Mouse (Mus musculus) liver, adult 2 months (tissue): ENCODE data around the gene Rprm.

ENCODE experiments used
- CTCF ChIP-seq: fragments of 200-500 bp; IDR thresholded peaks from 2 replicates; pipeline ENCODE4 v1.5.1; 2011; ENCODE audit warnings: low read depth, low read length, control low read depth
- POLR2A ChIP-seq: fragments of 200-500 bp; IDR thresholded peaks from 2 replicates; pipeline ENCODE4 v1.6.1; 2011; ENCODE audit warnings: low read length, control low read depth; ENCODE audit not compliant: insufficient read depth; ENCODE audit errors: extremely low read depth

DNA sequence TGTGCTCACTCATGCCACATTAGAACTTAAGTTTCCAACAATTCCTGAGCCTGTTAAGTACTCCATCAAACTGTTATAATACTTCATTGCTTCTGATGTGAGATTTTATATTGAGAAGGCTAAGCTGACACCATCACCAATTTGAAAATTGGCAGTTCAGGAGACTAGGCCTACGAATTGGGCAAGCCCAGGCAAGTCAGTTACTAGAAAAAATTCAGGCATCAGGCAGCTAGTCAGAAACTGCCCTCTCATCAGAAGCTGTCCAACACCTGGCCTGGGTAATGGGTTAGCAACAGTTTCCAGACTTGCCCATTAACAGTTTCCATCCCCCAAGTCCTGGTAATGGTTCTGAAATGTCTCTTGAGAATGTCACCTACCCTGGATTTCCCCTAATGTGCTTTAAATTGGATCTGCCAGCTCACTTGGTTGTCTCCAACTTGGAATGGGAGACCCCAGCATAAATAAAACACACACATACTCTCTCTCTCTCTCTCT is 20.9 kb upstream of the Rprm start:
- TF ChIP-seq CTCF: no peak
- TF ChIP-seq POLR2A: no peak
